Mouse (Mus musculus): ENCODE data around the gene Nhlrc3. TPM values are rescaled to one million over a fixed set of nuclear protein-coding genes. Genes with fewer than 3 reads are reported as not detected.

Nhlrc3 gene
- polyA plus RNA-seq, 1 experiment from 2014 or later, result 4.0 TPM

DNA sequence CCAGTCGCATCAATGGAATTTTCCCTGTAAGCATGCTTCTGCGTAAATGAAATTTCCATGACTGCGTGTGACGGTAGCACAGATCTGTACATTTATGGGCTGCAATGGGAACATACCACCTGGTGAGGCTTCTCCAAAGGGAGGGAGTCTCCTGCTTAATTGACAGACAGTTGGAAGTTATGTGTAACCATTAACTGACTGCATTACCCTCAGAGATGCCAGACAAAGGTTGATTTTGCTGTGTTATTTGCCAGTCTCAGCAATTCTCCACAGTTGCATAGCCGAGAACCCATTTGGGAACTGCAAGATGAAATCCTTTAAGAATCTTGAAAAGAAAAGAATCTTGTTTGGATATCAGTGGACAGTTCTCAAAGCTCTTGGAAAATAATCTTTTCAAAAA is 8.9 kb upstream of the Nhlrc3 start:
- no peaks in the 10 kb centered on the region for H3K9me3 ChIP-seq (replicated peaks)
- ATAC-seq (replicated peaks; ENCODE audit: insufficient number of reproducible peaks, insufficient read depth, low FRiP score, low read depth), result no peak
- no peak overlapping the region for H3K4me3 ChIP-seq
- peaks cover 71% of the 10 kb centered on the region for H3K36me3 ChIP-seq
- H3K9ac ChIP-seq, result no peak overlapping the region
- no peaks in the 10 kb centered on the region for H3K27me3 ChIP-seq
- H3K27ac ChIP-seq, result no peak overlapping the region
- 95% methylated on average over 5 of the region's 5 CpGs for WGBS
- peaks cover 9% of the 10 kb centered on the region for H3K4me1 ChIP-seq (replicated peaks)
- H3K4me2 ChIP-seq, result no peak overlapping the region

DNA sequence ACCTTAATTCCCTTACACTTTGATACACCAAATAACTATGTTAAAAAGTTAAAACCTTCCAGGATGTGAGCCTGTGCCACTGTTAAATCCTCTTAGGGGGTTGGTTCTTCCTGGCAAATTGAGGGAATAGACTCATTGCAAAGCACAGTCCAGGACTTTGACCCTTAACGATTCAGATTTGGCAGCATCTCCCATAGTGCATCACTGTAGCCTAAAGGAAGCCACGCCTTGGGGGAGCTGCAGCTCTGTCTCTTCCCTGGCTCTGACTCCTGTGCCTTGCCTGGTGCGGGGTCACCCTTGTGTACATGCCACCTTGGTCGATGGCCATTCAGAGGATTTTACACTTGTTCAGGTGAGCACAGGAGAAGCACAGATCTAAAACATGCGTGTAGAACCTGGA is 6.5 kb upstream of the Nhlrc3 start:
- no peak overlapping the region for H3K4me2 ChIP-seq
- no peak overlapping the region for H3K4me3 ChIP-seq
- no peak for ATAC-seq (replicated peaks; ENCODE audit: insufficient number of reproducible peaks, insufficient read depth, low FRiP score, low read depth)
- H3K27me3 ChIP-seq, result no peaks in the 10 kb centered on the region
- no peaks in the 10 kb centered on the region for H3K9me3 ChIP-seq (replicated peaks)
- peaks cover 50% of the 10 kb centered on the region for H3K36me3 ChIP-seq
- H3K27ac ChIP-seq, result no peak overlapping the region
- WGBS, result 89% methylated on average over 5 of the region's 5 CpGs
- peaks cover 30% of the 10 kb centered on the region for H3K4me1 ChIP-seq (replicated peaks)
- H3K9ac ChIP-seq, result no peak overlapping the region

DNA sequence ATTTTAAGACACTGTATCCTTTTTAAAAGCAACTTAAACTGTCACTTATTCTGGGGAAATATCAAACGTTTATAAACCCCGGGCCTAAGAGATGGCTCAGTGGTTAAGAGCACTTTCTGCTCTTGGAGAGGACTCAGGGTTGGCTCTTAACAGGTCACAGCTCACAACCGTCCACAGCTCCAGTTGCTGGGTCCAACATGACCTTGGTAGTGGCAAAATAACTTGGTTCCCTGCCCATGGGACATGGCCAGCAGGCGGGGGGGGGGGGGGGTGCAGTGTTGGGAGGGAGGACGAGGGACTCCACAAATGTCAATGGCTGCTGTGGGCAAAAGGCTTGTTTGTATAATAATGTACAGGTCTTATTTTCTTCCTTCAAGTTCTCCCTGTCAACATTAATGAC is 4.2 kb upstream of the Nhlrc3 start:
- WGBS, result 73% methylated on average over 5 of the region's 5 CpGs
- Histone ChIP-seq H3K27ac (no peak overlapping the region), H3K4me2 (no peak overlapping the region), H3K4me1 (replicated peaks) (peaks cover 32% of the 10 kb centered on the region), H3K27me3 (no peaks in the 10 kb centered on the region), H3K9ac (no peak overlapping the region), H3K4me3 (no peak overlapping the region), H3K36me3 (peaks cover 28% of the 10 kb centered on the region), H3K9me3 (replicated peaks) (no peaks in the 10 kb centered on the region)
- ATAC-seq (replicated peaks; ENCODE audit: insufficient number of reproducible peaks, insufficient read depth, low FRiP score, low read depth), result no peak

DNA sequence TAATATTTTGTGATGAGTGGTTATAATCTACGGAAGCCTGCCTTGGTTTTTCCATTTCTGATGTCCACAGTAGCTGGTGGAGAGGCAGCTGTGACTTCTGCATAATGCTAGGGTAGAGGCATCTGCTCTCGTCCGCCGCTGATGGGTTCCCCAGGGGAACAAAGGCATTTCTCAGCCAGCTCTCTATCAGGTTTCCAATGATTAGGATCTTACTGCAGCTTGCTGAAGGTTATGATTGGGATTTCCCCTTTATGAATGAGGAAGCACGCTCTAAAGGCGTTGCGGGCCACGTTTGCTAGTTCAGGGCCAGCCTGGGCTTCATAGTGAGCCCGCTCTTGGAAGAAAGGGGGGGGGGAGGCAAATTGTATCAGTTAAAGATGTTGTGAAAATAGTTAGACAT is 3.3 kb upstream of the Nhlrc3 start:
- no peak overlapping the region for H3K4me3 ChIP-seq
- H3K27ac ChIP-seq, result no peak overlapping the region
- H3K4me2 ChIP-seq, result peak overlapping the region; percentile 87
- H3K27me3 ChIP-seq, result no peaks in the 10 kb centered on the region
- no peak for ATAC-seq (replicated peaks; ENCODE audit: insufficient number of reproducible peaks, insufficient read depth, low FRiP score, low read depth)
- 70% methylated on average over 9 of the region's 9 CpGs for WGBS
- H3K9ac ChIP-seq, result no peak overlapping the region
- H3K4me1 ChIP-seq (replicated peaks), result peaks cover 37% of the 10 kb centered on the region
- H3K36me3 ChIP-seq, result peaks cover 20% of the 10 kb centered on the region
- no peaks in the 10 kb centered on the region for H3K9me3 ChIP-seq (replicated peaks)

DNA sequence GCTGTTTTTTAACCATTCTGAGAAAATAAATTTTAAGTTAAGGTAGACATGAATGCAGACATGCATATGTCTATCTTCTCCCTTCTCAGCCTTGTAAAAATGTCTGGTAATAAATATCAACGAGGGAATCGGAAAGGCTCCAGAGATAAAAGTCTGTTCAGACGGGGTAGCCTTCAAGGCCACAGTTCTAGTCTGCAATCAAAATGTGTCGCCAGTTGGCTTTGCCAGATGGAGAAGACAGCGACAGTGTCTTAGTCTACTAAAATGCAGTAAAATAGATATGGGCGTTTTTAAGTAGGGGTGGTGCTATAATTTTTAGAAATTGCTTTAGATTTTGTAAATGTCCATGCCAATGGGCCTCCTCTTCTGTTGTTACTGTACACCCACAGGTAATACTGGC is 2.2 kb upstream of the Nhlrc3 start:
- H3K4me1 ChIP-seq (replicated peaks), result peaks cover 44% of the 10 kb centered on the region

DNA sequence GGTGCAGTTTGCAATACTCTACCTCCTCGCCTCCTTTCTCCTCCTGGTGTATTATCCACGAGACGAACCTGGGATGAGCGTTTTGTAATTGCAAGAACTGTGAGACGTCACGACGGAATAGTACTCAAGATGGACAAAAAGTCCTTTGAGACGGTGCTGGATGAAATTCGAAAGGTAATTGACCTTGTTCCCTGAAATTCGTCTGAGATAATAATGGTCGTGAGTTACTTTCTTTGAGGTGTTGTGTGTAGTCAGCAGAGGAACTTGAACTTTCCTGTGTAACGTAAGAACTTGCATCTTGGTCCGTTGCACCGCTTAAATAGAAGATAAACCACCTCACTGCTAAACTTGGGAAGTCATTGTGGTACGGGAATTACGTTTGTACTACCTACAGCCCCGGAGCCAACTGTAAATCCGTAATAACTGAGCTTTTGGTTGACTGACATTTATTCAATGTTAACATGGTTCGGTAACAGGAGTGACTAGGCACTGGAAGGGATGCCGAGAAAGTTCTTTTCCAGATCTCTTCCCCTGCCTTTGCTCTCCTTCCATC is 1.1 kb upstream of the Nhlrc3 start:
- Histone ChIP-seq H3K4me3 (peak overlapping the region; percentile 97), H3K4me2 (peak overlapping the region; percentile 87), H3K36me3 (peaks cover 14% of the 10 kb centered on the region), H3K27me3 (no peaks in the 10 kb centered on the region), H3K9ac (peak overlapping the region; percentile 91), H3K27ac (peak overlapping the region; percentile 84), H3K9me3 (replicated peaks) (no peaks in the 10 kb centered on the region), H3K4me1 (replicated peaks) (peaks cover 46% of the 10 kb centered on the region)
- no peak for ATAC-seq (replicated peaks; ENCODE audit: insufficient number of reproducible peaks, insufficient read depth, low FRiP score, low read depth)
- WGBS, result under 1% methylated on average over 20 of the region's 20 CpGs

More for the DNA sequence above, 2.2 kb upstream of the Nhlrc3 start:
- 28% methylated on average over 6 of the region's 6 CpGs for WGBS
- H3K9ac ChIP-seq, result peak overlapping the region; percentile 23; the same call in 1 of the 2 replicates
- peak overlapping the region; percentile 87 for H3K4me2 ChIP-seq
- no peaks in the 10 kb centered on the region for H3K27me3 ChIP-seq
- H3K4me3 ChIP-seq, result peak overlapping the region; percentile 31
- H3K9me3 ChIP-seq (replicated peaks), result no peaks in the 10 kb centered on the region
- peaks cover 16% of the 10 kb centered on the region for H3K36me3 ChIP-seq
- no peak overlapping the region for H3K27ac ChIP-seq
- ATAC-seq (replicated peaks; ENCODE audit: insufficient number of reproducible peaks, insufficient read depth, low FRiP score, low read depth), result no peak

DNA sequence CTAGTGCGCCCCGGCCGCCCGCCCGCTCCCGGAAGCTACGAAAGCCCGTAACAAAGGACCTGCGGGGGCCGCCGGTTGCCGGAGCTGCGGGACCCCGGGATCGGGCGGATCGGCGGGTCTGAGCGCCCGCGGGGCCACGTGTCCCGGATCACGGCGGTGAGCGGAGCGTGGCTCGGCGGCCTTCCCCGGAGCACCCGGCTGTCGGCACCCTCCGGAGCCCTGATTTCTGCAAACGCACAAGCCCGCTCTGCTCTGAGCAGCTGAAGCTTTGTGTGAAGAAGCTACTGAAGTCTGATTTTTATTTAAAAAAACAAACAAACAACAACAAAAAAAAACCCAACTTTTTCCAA is 608 bp upstream of the Nhlrc3 start:
- WGBS, result under 1% methylated on average over 35 of the region's 35 CpGs
- H3K9ac ChIP-seq, result peak overlapping the region; percentile 91
- ATAC-seq (replicated peaks; ENCODE audit: insufficient number of reproducible peaks, insufficient read depth, low FRiP score, low read depth), result peak; percentile 21
- peaks cover 43% of the 10 kb centered on the region for H3K4me1 ChIP-seq (replicated peaks)
- no peaks in the 10 kb centered on the region for H3K9me3 ChIP-seq (replicated peaks)
- H3K27ac ChIP-seq, result peak overlapping the region; percentile 84
- no peaks in the 10 kb centered on the region for H3K27me3 ChIP-seq
- peak overlapping the region; percentile 97 for H3K4me3 ChIP-seq
- peaks cover 11% of the 10 kb centered on the region; the same call in 1 of the 2 replicates for H3K36me3 ChIP-seq
- peak overlapping the region; percentile 87 for H3K4me2 ChIP-seq

DNA sequence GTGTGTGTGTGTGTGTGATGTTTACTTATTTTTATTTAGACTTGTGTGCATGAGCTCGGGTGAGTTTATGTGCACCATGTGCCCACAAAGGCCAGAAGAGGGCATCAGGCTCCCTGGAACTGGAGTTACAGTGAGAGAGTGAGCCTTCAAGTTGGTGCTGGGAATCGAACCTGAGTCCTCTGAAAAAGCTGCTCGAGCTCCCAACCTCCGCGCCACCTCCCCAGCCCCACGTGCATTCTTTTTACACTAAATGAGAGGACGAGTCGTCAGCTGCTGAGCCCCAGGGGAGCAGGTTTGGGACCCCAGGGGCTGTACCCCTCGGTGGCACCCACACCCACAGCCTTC is 459 bp downstream of the Nhlrc3 start:
- Histone ChIP-seq H3K4me1 (replicated peaks) (peaks cover 43% of the 10 kb centered on the region), H3K36me3 (peaks cover 21% of the 10 kb centered on the region), H3K9me3 (replicated peaks) (no peaks in the 10 kb centered on the region), H3K27ac (peak overlapping the region; percentile 84), H3K4me2 (peak overlapping the region; percentile 87), H3K27me3 (no peaks in the 10 kb centered on the region), H3K9ac (peak overlapping the region; percentile 80), H3K4me3 (peak overlapping the region; percentile 97)
- ATAC-seq (replicated peaks; ENCODE audit: insufficient number of reproducible peaks, insufficient read depth, low FRiP score, low read depth), result no peak; the same call in 1 of the 2 replicates
- WGBS, result 6% methylated on average over 9 of the region's 9 CpGs

DNA sequence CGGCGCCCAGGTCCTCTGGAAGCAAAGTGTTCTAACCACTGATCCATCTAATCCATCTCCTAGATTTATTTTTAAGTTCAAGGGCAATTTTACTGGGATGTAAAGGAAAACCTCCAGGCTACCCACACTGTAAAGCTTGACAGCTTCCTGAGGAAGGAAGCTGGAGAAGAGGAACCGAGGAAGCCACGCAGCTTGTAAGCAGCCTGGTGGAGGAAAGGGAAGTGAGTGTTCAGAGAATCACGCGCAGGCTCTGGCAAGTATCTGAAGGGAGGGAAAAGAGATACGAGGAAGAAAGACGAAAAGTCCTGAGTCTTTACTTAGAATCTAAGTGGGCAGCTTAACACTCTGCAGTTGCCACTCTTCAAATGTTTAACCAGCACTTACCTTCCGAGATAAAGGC is 3.0 kb downstream of the Nhlrc3 start:
- no peak for ATAC-seq (replicated peaks; ENCODE audit: insufficient number of reproducible peaks, insufficient read depth, low FRiP score, low read depth)
- H3K27me3 ChIP-seq, result no peaks in the 10 kb centered on the region
- no peaks in the 10 kb centered on the region for H3K9me3 ChIP-seq (replicated peaks)
- no peak overlapping the region for H3K4me2 ChIP-seq
- no peak overlapping the region for H3K4me3 ChIP-seq
- peaks cover 45% of the 10 kb centered on the region for H3K36me3 ChIP-seq
- WGBS, result 66% methylated on average over 9 of the region's 9 CpGs
- H3K4me1 ChIP-seq (replicated peaks), result peaks cover 19% of the 10 kb centered on the region
- no peak overlapping the region for H3K9ac ChIP-seq
- no peak overlapping the region for H3K27ac ChIP-seq

DNA sequence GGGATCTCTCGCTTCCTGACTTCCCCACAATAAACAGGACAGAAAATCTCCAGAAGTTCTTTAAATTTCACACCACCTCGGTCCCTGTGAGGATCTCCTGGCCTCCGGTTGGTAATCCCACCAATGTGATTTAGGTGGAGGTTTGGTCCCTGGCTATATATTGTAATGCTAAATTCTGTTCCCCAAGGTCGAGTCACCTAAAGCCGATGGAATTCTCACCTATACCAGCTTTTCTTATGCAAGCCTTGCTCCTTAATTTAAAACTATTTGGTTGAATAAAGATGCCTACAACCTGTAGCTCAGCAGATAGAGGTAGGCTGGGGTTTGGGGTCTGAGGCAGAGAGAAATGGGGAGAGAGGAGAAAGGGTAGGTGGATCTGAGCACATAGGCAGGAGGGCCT is 5.4 kb downstream of the Nhlrc3 start:
- H3K27ac ChIP-seq, result no peak overlapping the region
- no peak overlapping the region for H3K9ac ChIP-seq
- H3K9me3 ChIP-seq (replicated peaks), result no peaks in the 10 kb centered on the region
- H3K27me3 ChIP-seq, result no peaks in the 10 kb centered on the region
- H3K4me2 ChIP-seq, result no peak overlapping the region
- ATAC-seq (replicated peaks; ENCODE audit: insufficient number of reproducible peaks, insufficient read depth, low FRiP score, low read depth), result no peak
- peaks cover 68% of the 10 kb centered on the region for H3K36me3 ChIP-seq
- peaks cover 15% of the 10 kb centered on the region for H3K4me1 ChIP-seq (replicated peaks)
- 63% methylated on average over 5 of the region's 5 CpGs for whole genome bisulfite sequencing
- no peak overlapping the region for H3K4me3 ChIP-seq

DNA sequence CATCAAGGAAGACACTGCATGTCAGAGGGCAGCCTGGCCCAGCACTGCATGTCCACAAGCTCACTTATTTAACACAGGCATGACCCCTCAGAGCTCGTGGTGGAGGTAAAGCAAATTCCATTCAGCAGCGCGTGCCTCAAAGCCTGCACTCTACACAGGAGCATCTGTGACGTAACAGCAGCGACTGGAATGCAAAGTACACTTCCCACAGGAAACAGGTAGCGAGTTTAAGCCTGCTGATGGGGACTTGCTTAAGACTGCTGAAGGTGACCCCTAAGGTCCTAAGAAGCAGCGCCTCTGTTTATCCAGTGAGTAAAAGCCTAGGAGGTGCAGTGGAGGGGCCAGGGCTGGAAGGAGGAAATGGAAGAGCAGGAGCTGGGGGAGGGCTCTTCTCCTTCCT is 8.1 kb downstream of the Nhlrc3 start:
- Histone ChIP-seq H3K4me1 (replicated peaks) (0 out of 2 replicates have a peak, but pooled peaks cover 3% of the 10 kb centered on the region), H3K9me3 (replicated peaks) (no peaks in the 10 kb centered on the region), H3K36me3 (peaks cover 86% of the 10 kb centered on the region), H3K4me3 (no peak overlapping the region), H3K27me3 (no peaks in the 10 kb centered on the region), H3K4me2 (no peak overlapping the region), H3K27ac (no peak overlapping the region), H3K9ac (no peak overlapping the region)
- no peak for ATAC-seq (replicated peaks; ENCODE audit: insufficient number of reproducible peaks, insufficient read depth, low FRiP score, low read depth)
- WGBS, result 71% methylated on average over 7 of the region's 7 CpGs

DNA sequence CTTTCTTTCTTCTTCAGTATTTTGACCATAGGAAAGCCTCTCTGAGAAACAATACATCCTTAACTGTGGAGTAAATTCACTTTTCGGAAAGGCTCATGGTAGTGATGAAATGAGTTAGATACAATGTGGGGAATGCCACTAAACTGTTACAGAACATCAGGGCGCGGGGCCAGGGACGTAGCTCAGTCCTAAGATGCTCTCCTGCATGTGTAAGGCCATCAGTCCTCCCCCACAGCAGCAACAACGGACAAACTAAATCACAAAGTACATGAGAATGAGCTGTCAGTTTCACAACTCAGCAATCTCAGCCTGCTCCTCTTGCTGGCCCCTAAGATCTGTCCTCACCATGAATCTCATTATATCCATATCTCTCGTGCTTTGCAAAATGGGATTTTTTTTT is 8.6 kb downstream of the Nhlrc3 start:
- H3K36me3 ChIP-seq, result peaks cover 88% of the 10 kb centered on the region
- H3K4me3 ChIP-seq, result no peak overlapping the region
- no peak overlapping the region for H3K9ac ChIP-seq
- 75% methylated on average over 6 of the region's 6 CpGs for WGBS
- no peak overlapping the region for H3K27ac ChIP-seq
- no peaks in the 10 kb centered on the region for H3K9me3 ChIP-seq (replicated peaks)
- ATAC-seq (replicated peaks; ENCODE audit: insufficient number of reproducible peaks, insufficient read depth, low FRiP score, low read depth), result no peak
- H3K4me1 ChIP-seq (replicated peaks), result 0 out of 2 replicates have a peak, but pooled peaks cover 3% of the 10 kb centered on the region
- no peaks in the 10 kb centered on the region for H3K27me3 ChIP-seq
- no peak overlapping the region for H3K4me2 ChIP-seq

Data from heart, embryonic 15.5 days (tissue).